Mouse (Mus musculus): ENCODE results near the gene Npcd.

GRCm38 (mm10) chr15:79810997-79811396 is 23.0 kb downstream of the Npcd start:
- no peak for TF ChIP-seq POLR2A (IDR thresholded peaks at IDR 0.05; ENCODE audit: control insufficient read depth, extremely low read depth, insufficient read depth, low read length, poor library complexity)
- TF ChIP-seq CTCF (IDR thresholded peaks at IDR 0.05; ENCODE audit: borderline replicate concordance, control insufficient read depth, extremely low read depth, insufficient read depth, low read length, poor library complexity): no peak
